Mouse (Mus musculus) cerebellum, adult 2 months (tissue): ENCODE data around the gene Hrc. TPM values are rescaled to one million over a fixed set of nuclear protein-coding genes. Genes with fewer than 3 reads are reported as not detected.

Experiments used
- DNase-seq, 2 experiments: peaks; one replicate each; pipeline ENCODE4 v3.0.0; 2021
- H3K27ac ChIP-seq: fragments of 200-500 bp; 2 replicates; pipeline ENCODE4 v1.5.1; 2012; ENCODE audit warnings: low read length, control low read depth, inconsistent platforms; ENCODE audit not compliant: insufficient read depth
- H3K27me3 ChIP-seq: fragments of 200-500 bp; 2 replicates; pipeline ENCODE4 v1.6.1; 2012; ENCODE audit warnings: inconsistent platforms, mild to moderate bottlenecking, low read length, moderate library complexity; ENCODE audit not compliant: control insufficient read depth, insufficient read depth
- H3K4me1 ChIP-seq: fragments of 200-500 bp; 2 replicates; pipeline ENCODE4 v1.6.1; 2011; ENCODE audit warnings: low read length; ENCODE audit not compliant: control insufficient read depth, insufficient read depth
- H3K4me3 ChIP-seq: fragments of 200-500 bp; replicated peaks from 2 replicates; pipeline ENCODE3; 2011; ENCODE audit warnings: mild to moderate bottlenecking, low read depth, low read length, control low read depth; ENCODE audit not compliant: insufficient read depth
- CTCF ChIP-seq: fragments of 200-500 bp; IDR thresholded peaks from 2 replicates; pipeline ENCODE4 v1.5.1; 2011; ENCODE audit warnings: low read depth, mild to moderate bottlenecking, control low read depth, low read length, moderate library complexity, borderline replicate concordance; ENCODE audit not compliant: insufficient read depth
- POLR2A ChIP-seq: fragments of 200-500 bp; IDR thresholded peaks from 2 replicates; pipeline ENCODE4 v1.6.1; 2011; ENCODE audit warnings: low read length, control low read depth, borderline replicate concordance; ENCODE audit not compliant: insufficient read depth
- WGBS: fragments of 180-500 bp; shearing (Covaris S2); methylation state at CpG from one replicate; pipeline ENCODE4 v1.1.7; 2018; 5-methylcytosine and 5-hydroxymethylcytosine counted together
- polyA plus RNA-seq: library from polyadenylated mRNA; depleted of rRNA; stranded (reverse); fragments of >200 nt; gene quantifications from 2 replicates; pipeline ENCODE4 v1.2.3, GENCODE M21; 2012

The Hrc gene
- polyA plus RNA-seq, 1 experiment = 0.31 TPM

- WGBS = 73% methylated on average over 15 of the region's 15 CpGs
- TF ChIP-seq CTCF = no peak
- TF ChIP-seq POLR2A = no peak
- H3K27ac ChIP-seq = no peak overlapping the region
These were observed 26.4 kb upstream of the Hrc start for GRCm38 (mm10) chr7:45308551-45309240.

GRCm38 (mm10) chr7:45309455-45309854, 25.6 kb upstream of the Hrc start:
- Histone ChIP-seq H3K27ac (no peak overlapping the region), H3K27me3 (no peaks in the 10 kb centered on the region), H3K4me1 (no peaks in the 10 kb centered on the region), H3K4me3 (no peak overlapping the region)
- TF ChIP-seq POLR2A (no peak), CTCF (peak; percentile 81)
- DNase-seq = peak; percentile 56 to 59
- WGBS = 11% methylated on average over 9 of the region's 9 CpGs

More at GRCm38 (mm10) chr7:45308551-45309240, 26.4 kb upstream of the Hrc start:
- DNase-seq = no peak
- Histone ChIP-seq H3K4me3 (no peak overlapping the region), H3K27me3 (no peaks in the 10 kb centered on the region), H3K4me1 (no peaks in the 10 kb centered on the region)

- 83% methylated on average over 8 of the region's 8 CpGs for WGBS
- TF ChIP-seq CTCF (no peak), POLR2A (no peak)
- no peak for DNase-seq
- H3K27me3 ChIP-seq = no peaks in the 10 kb centered on the region
- no peak overlapping the region for H3K27ac ChIP-seq
- H3K4me3 ChIP-seq = no peak overlapping the region
- H3K4me1 ChIP-seq = no peaks in the 10 kb centered on the region
These were observed 23.1 kb upstream of the Hrc start for GRCm38 (mm10) chr7:45312023-45312422.

GRCm38 (mm10) chr7:45312686-45313453, 22.2 kb upstream of the Hrc start:
- no peak overlapping the region for H3K27ac ChIP-seq
- 40% methylated on average over 10 of the region's 10 CpGs for WGBS
- TF ChIP-seq CTCF (no peak), POLR2A (no peak)

GRCm38 (mm10) chr7:45313495-45313894, 21.6 kb upstream of the Hrc start:
- DNase-seq = no peak
- no peak overlapping the region for H3K27ac ChIP-seq
- H3K4me3 ChIP-seq = no peak overlapping the region
- TF ChIP-seq POLR2A = no peak
- TF ChIP-seq CTCF = no peak
- no peaks in the 10 kb centered on the region for H3K27me3 ChIP-seq
- 45% methylated on average over 9 of the region's 9 CpGs for WGBS
- no peaks in the 10 kb centered on the region for H3K4me1 ChIP-seq

More at GRCm38 (mm10) chr7:45312686-45313453, 22.2 kb upstream of the Hrc start:
- no peak for DNase-seq
- H3K27me3 ChIP-seq = no peaks in the 10 kb centered on the region
- H3K4me1 ChIP-seq = no peaks in the 10 kb centered on the region
- no peak overlapping the region for H3K4me3 ChIP-seq

GRCm38 (mm10) chr7:45315182-45315701, 19.8 kb upstream of the Hrc start:
- Histone ChIP-seq H3K27me3 (no peaks in the 10 kb centered on the region), H3K4me3 (no peak overlapping the region), H3K27ac (no peak overlapping the region), H3K4me1 (no peaks in the 10 kb centered on the region)
- WGBS = 71% methylated on average over 10 of the region's 10 CpGs
- DNase-seq = no peak
- TF ChIP-seq CTCF = no peak
- no peak for TF ChIP-seq POLR2A

- H3K27ac ChIP-seq = no peak overlapping the region
- H3K4me1 ChIP-seq = no peaks in the 10 kb centered on the region
- H3K4me3 ChIP-seq = no peak overlapping the region
- no peaks in the 10 kb centered on the region for H3K27me3 ChIP-seq
- DNase-seq = no peak
- 92% methylated on average over 14 of the region's 14 CpGs for WGBS
- TF ChIP-seq CTCF = no peak
- TF ChIP-seq POLR2A = no peak
These were observed 18.6 kb upstream of the Hrc start for GRCm38 (mm10) chr7:45316536-45316935.
